Mouse (Mus musculus) C2C12 (cell line): ENCODE results near the gene Nt5e. TPM values are rescaled to one million over a fixed set of nuclear protein-coding genes. Genes with fewer than 3 reads are reported as not detected.

Source experiments
- H3K27me3 ChIP-seq: one replicate; pipeline ENCODE4 v1.6.1; 2011; ENCODE audit not compliant: control insufficient read depth, insufficient read depth, insufficient read length
- H3K36me3 ChIP-seq: one replicate; pipeline ENCODE4 v1.6.1; 2011; ENCODE audit not compliant: control insufficient read depth, insufficient read depth
- H3K4me3 ChIP-seq: one replicate; pipeline ENCODE4 v1.5.1; 2011; ENCODE audit warnings: mild to moderate bottlenecking, control low read depth; ENCODE audit not compliant: poor library complexity, insufficient read depth, severe bottlenecking
- H3K79me2 ChIP-seq: one replicate; pipeline ENCODE4 v1.6.1; 2011; ENCODE audit not compliant: control insufficient read depth, insufficient read depth
- H3K79me3 ChIP-seq: one replicate; pipeline ENCODE4 v1.6.1; 2011; ENCODE audit warnings: low read depth, control low read depth
- H3ac ChIP-seq: one replicate; pipeline ENCODE3; 2011; ENCODE audit warnings: low read depth; ENCODE audit not compliant: control insufficient read depth, insufficient read length
- CEBPB ChIP-seq: IDR thresholded peaks from one replicate; pipeline ENCODE4 v1.6.1; 2011; ENCODE audit warnings: low read depth, mild to moderate bottlenecking, control low read depth, moderate library complexity
- CTCF ChIP-seq: IDR thresholded peaks from one replicate; pipeline ENCODE4 v1.5.1; 2011; ENCODE audit not compliant: control insufficient read depth, insufficient read depth, insufficient read length
- FOSL1 ChIP-seq: IDR thresholded peaks from one replicate; pipeline ENCODE4 v1.8.0; 2011; ENCODE audit warnings: mild to moderate bottlenecking, low read length; ENCODE audit not compliant: poor library complexity, insufficient read depth, severe bottlenecking
- MAX ChIP-seq: IDR thresholded peaks from one replicate; pipeline ENCODE4 v1.6.1; 2011; ENCODE audit warnings: mild to moderate bottlenecking, control low read depth
- MYOD1 ChIP-seq: IDR thresholded peaks from one replicate; pipeline ENCODE4 v1.6.1; 2011; ENCODE audit warnings: low read depth; ENCODE audit not compliant: control insufficient read depth, insufficient read length
- MYOG ChIP-seq: IDR thresholded peaks from one replicate; pipeline ENCODE4 v1.6.1; 2011; ENCODE audit not compliant: control insufficient read depth, insufficient read length; ENCODE audit errors: extremely low read depth
- USF1 ChIP-seq: IDR thresholded peaks from one replicate; pipeline ENCODE4 v1.6.1; 2011; ENCODE audit warnings: low read depth, mild to moderate bottlenecking, control low read depth, moderate library complexity
- polyA plus RNA-seq: library from polyadenylated mRNA; unstranded; fragments of >200 nt; fragmentation: generic; extraction: Trizol; gene quantifications from one replicate; pipeline ENCODE4 v1.2.1, GENCODE M21; 2012; ENCODE audit warnings: missing spikeins

Nt5e gene
- polyA plus RNA-seq, 1 experiment, result 0.34 TPM

DNA sequence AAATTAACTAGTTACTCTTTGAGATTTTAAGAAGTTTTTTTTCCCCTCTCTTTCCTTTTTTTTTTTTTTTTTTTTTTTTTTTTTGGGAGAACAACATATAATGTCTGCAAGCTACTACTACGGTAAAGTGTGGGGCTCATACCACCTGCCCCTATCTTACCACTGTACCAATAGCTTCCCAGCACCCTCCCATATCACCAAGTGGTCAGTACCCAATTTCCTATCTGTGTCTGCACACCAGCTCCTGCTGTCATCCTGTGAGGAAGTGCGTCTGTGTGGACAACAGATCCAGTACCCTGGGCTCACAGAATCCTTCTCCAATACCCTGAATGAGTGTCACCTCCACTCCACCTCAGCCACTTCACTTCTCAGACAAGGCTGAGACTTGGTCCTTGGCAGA, 32.1 kb downstream of the Nt5e start:
- no peak for TF ChIP-seq FOSL1
- no peak for TF ChIP-seq CEBPB
- TF ChIP-seq MYOD1, result no peak
- no peak for TF ChIP-seq MYOG
- no peak for TF ChIP-seq CTCF
- TF ChIP-seq USF1, result no peak
- no peak for TF ChIP-seq MAX
- no peaks in the 10 kb centered on the region for H3K79me3 ChIP-seq
- H3K27me3 ChIP-seq, result no peaks in the 10 kb centered on the region
- H3ac ChIP-seq, result no peak overlapping the region
- no peaks in the 10 kb centered on the region for H3K79me2 ChIP-seq
- H3K36me3 ChIP-seq, result no peaks in the 10 kb centered on the region
- no peak overlapping the region for H3K4me3 ChIP-seq

GRCm38 (mm10) chr9:88361211-88361909, 34.4 kb downstream of the Nt5e start:
- Histone ChIP-seq H3K79me2 (no peaks in the 10 kb centered on the region), H3K4me3 (no peak overlapping the region), H3K36me3 (no peaks in the 10 kb centered on the region), H3K27me3 (no peaks in the 10 kb centered on the region), H3K79me3 (no peaks in the 10 kb centered on the region), H3ac (no peak overlapping the region)
- TF ChIP-seq CTCF, result no peak
- TF ChIP-seq USF1, result no peak
- TF ChIP-seq MAX, result no peak
- TF ChIP-seq MYOG, result no peak
- no peak for TF ChIP-seq MYOD1
- TF ChIP-seq FOSL1, result no peak
- TF ChIP-seq CEBPB, result no peak

DNA sequence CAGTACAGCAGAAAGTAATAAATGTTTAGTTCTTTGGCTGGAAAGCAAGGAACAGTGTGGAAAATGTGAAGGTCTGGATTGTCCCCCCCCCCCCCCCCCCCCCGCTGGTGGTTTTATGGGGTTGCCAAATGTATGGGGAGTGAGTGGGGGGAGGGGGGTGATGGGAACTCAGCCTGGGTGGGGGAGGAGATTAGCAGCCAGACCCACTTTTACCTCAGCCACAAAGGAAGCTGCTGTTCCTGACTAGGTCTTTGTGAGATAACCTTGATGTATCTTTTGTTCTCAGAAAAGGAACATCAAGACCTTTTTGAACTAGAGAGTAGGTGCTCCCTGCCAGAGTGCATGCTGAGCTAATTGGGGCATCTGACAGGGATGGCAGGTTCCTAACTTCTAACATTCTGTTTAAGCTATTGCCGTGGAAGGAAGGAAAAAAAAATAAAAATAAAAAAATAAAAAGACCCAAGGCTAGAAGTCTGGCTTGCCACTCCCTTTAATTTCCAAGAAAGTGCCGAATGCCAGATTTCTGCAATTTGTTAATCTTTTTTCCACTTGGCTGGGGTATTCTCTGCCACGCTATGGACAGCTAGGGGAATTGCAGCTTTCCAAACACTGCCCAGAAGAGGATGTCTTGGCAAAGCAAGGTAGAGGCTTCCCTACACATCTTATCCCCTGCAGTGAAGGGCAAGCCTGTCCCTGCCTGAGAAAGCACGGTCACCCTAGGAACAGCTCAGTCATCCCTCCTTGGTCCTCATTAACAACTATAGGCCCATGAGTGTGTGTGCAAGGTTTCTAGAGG, 35.3 kb downstream of the Nt5e start:
- no peaks in the 10 kb centered on the region for H3K27me3 ChIP-seq
- TF ChIP-seq CTCF (no peak), MYOD1 (no peak)
- H3ac ChIP-seq, result no peak overlapping the region
- no peaks in the 10 kb centered on the region for H3K79me3 ChIP-seq
- no peaks in the 10 kb centered on the region for H3K79me2 ChIP-seq
- no peak overlapping the region for H3K4me3 ChIP-seq
- H3K36me3 ChIP-seq, result no peaks in the 10 kb centered on the region

DNA sequence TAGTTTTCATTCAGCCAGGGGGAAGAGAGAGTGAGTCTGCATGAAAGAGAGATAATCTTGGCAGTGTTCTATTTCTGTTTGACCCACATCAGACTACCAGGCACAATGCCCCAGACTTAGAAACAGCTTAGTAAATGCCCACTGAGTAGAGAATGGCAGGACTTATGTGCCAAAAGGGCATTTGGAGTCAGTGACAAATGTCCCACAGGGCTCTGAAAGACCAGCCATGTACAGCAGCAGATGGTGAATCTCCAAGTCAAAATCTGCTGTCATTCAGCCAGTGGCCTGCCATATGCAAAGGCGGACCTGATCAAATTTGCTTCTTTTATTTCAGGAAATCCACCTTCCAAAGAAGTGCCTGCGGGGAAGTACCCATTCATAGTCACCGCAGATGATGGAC, 36.1 kb downstream of the Nt5e start:
- Histone ChIP-seq H3K79me3 (no peaks in the 10 kb centered on the region), H3K79me2 (no peaks in the 10 kb centered on the region)

GRCm38 (mm10) chr9:88366308-88366707, 39.3 kb downstream of the Nt5e start:
- Histone ChIP-seq H3K4me3 (no peak overlapping the region), H3K79me3 (no peaks in the 10 kb centered on the region), H3ac (no peak overlapping the region), H3K36me3 (no peaks in the 10 kb centered on the region), H3K27me3 (no peaks in the 10 kb centered on the region), H3K79me2 (no peaks in the 10 kb centered on the region)
- TF ChIP-seq MYOG (no peak), MYOD1 (no peak), CTCF (no peak), MAX (no peak), USF1 (no peak), FOSL1 (no peak), CEBPB (no peak)

More for the DNA sequence above, 36.1 kb downstream of the Nt5e start:
- Histone ChIP-seq H3K27me3 (no peaks in the 10 kb centered on the region), H3K4me3 (no peak overlapping the region), H3K36me3 (no peaks in the 10 kb centered on the region), H3ac (no peak overlapping the region)
- TF ChIP-seq CEBPB (no peak), CTCF (no peak), USF1 (no peak), MYOG (no peak), MYOD1 (no peak), FOSL1 (no peak), MAX (no peak)

GRCm38 (mm10) chr9:88366819-88367218, 39.8 kb downstream of the Nt5e start:
- Histone ChIP-seq H3ac (no peak overlapping the region), H3K79me2 (no peaks in the 10 kb centered on the region), H3K36me3 (no peaks in the 10 kb centered on the region), H3K79me3 (no peaks in the 10 kb centered on the region), H3K4me3 (no peak overlapping the region), H3K27me3 (no peaks in the 10 kb centered on the region)
- TF ChIP-seq FOSL1 (no peak), MYOG (no peak), CTCF (no peak), MYOD1 (no peak), USF1 (no peak), CEBPB (no peak), MAX (no peak)
